18 mouse cellular contexts compared by ENCODE assay signal in the genomic region with DNA sequence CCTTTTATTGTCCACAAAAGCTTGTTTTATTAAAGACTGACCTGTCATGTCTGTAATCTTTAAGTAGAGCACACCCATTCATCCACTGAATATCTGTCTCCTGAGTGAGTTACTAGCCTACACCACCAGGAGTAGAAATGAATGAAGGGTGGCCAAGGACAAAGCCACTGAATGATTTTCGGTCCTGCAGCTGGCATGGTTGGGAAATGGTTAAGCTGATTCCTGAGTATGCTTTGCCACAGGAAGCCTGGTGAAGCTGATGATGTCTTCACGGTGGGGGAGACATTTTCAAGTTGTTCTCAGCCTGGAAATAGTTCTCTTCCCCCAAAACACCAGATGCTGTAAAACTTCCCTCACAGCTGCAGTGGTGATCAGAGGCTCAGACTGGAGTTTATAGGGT. TPM values are rescaled to one million over a fixed set of nuclear protein-coding genes. Genes with fewer than 3 reads are reported as not detected.
"Had no signal": no experiment of that assay in that cellular context is flagged by ENCODE, and none has a peak within 500 bp of the region (broad histone marks: within the 10 kb centered on the region; RNA-seq: fewer than 3 reads in every experiment).

No protein-coding gene starts in this region.

- H3K4me1 ChIP-seq: liver, embryonic 15.5 days; midbrain, embryonic 13.5 days; neural tube, embryonic 12.5 days; stomach, embryonic 15.5 days had no signal

- ATAC-seq: liver, postnatal 0 days; midbrain, embryonic 13.5 days had no signal

- H3K4me3 ChIP-seq: liver, embryonic 15.5 days; lung, embryonic 15.5 days; megakaryocyte, embryonic 14.5 days; midbrain, embryonic 13.5 days; neural tube, embryonic 12.5 days; stomach, embryonic 15.5 days had no signal

- H3K27me3 ChIP-seq: liver, embryonic 15.5 days; lung, embryonic 15.5 days; midbrain, embryonic 13.5 days; neural tube, embryonic 12.5 days; stomach, embryonic 15.5 days had no signal

- H3K9me3 ChIP-seq: liver, embryonic 15.5 days; lung, embryonic 15.5 days; midbrain, embryonic 13.5 days; neural tube, embryonic 12.5 days; stomach, embryonic 15.5 days had no signal

- H3K4me2 ChIP-seq: liver, embryonic 15.5 days; lung, embryonic 15.5 days; midbrain, embryonic 11.5 days; midbrain, embryonic 13.5 days; neural tube, embryonic 12.5 days; stomach, embryonic 15.5 days had no signal

- H3K27ac ChIP-seq: liver, embryonic 15.5 days; lung, embryonic 15.5 days; midbrain, embryonic 13.5 days; neural tube, embryonic 12.5 days; stomach, embryonic 15.5 days; stomach, postnatal 0 days had no signal

- DNase-seq: liver, postnatal 0 days; lung, adult 2 months; lung, postnatal 14 days; lung, postnatal 4 days; right cerebral cortex, postnatal 14 days; thymus, adult 18-20 months; thymus, postnatal 14 days; thymus, postnatal 36 days had no signal

- H3K9ac ChIP-seq: liver, embryonic 15.5 days; liver, postnatal 0 days; lung, embryonic 15.5 days; midbrain, embryonic 13.5 days; neural tube, embryonic 12.5 days; stomach, embryonic 15.5 days had no signal

- H3K36me3 ChIP-seq: liver, embryonic 15.5 days; lung, embryonic 15.5 days; midbrain, embryonic 13.5 days; neural tube, embryonic 12.5 days; stomach, embryonic 15.5 days had no signal

RNA-seq across cellular contexts. Expression of a gene that starts 33.7 kb away (rescaled TPM):
- total RNA-seq: monocyte, adult 5-6 weeks; neutrophil, adult 5-6 weeks had no signal
